Mouse (Mus musculus) small intestine, adult 2 months (tissue): ENCODE data around the gene Gm6993.

Experiments
- CTCF ChIP-seq: fragments of 200-500 bp; IDR thresholded peaks from 2 replicates; pipeline ENCODE4 v1.5.1; 2012; ENCODE audit warnings: low read depth, mild to moderate bottlenecking, control low read depth, inconsistent platforms, low read length, moderate library complexity, mixed read lengths; ENCODE audit not compliant: insufficient replicate concordance, insufficient read length; ENCODE audit errors: extremely low read depth
- POLR2A ChIP-seq: fragments of 200-500 bp; IDR thresholded peaks from 2 replicates; pipeline ENCODE4 v1.6.1; 2012; ENCODE audit warnings: low read depth, mild to moderate bottlenecking, control low read depth, inconsistent platforms, low read length, moderate library complexity

DNA sequence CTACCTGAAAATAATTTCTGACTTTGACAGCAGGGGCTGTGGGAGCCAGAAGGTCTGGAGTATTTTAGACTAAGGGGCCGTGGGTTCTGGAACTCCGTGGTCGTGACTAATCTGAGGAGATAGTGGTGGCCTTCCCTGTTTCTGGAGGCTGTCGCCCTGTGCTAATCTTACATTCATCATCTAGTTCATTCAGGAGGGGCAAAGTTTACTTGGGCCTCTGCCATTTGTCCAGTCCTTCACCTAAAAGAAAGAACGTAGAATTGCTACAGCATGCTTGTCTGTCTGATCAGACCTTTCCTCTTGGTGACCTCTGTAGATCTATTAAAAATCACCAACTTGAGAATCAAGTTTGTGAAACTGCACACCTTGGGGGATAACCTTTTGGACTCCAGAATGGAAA is 41.7 kb downstream of the Gm6993 start:
- TF ChIP-seq CTCF = no peak
- TF ChIP-seq POLR2A = no peak
